Mouse (Mus musculus): ENCODE data around the gene Gigyf1.

- TF ChIP-seq CTCF (IDR thresholded peaks at IDR 0.05; ENCODE audit: control insufficient read depth, insufficient read depth, low read length) (no peak), POLR2A (IDR thresholded peaks at IDR 0.05; ENCODE audit: borderline replicate concordance, control insufficient read depth, low read depth, low read length) (no peak)
Measured at GRCm38 (mm10) chr5:137474351-137474750, 44.0 kb upstream of the Gigyf1 start.
